Mouse (Mus musculus) heart, adult 18-20 months (tissue): ENCODE results near the gene Ap1b1. TPM values are rescaled to one million over a fixed set of nuclear protein-coding genes. Genes with fewer than 3 reads are reported as not detected.
"Not testable (repeated sequence)": the region's sequence is repeated elsewhere in the genome, so short reads cannot be mapped to it uniquely, and the experiment has no call there.

ENCODE experiments used
- DNase-seq, 2 experiments: peaks; one replicate each; pipeline ENCODE4 v3.0.0; 2021 to 2022; ENCODE audit warnings: mixed read lengths in 1 of 2
- microRNA-seq, 2 experiments: library from miRNA; unstranded; fragments of <30 nt; microRNA quantifications; one replicate each; pipeline ENCODE4 v1.2.0; 2022
- total RNA-seq, 2 experiments: library from RNA; stranded (reverse); gene quantifications; 2 replicates each; pipeline ENCODE4 v1.2.3; 2021

Ap1b1 gene
- total RNA-seq, 2 experiments from 2014 or later, result 49.7 to 58.1 TPM

GRCm38 (mm10) chr11:5061413-5062139 is 75.0 kb downstream of the Ap1b1 start:
- peak; percentile 97 to 99 for DNase-seq

GRCm38 (mm10) chr11:5062326-5062725 is 75.7 kb downstream of the Ap1b1 start:
- no peak for DNase-seq

GRCm38 (mm10) chr11:5062860-5063505 is 76.4 kb downstream of the Ap1b1 start:
- DNase-seq, result peak in 1 of 2 experiments; percentile 44

GRCm38 (mm10) chr11:5063561-5064281 is 77.1 kb downstream of the Ap1b1 start:
- peak in 1 of 2 experiments; percentile 39 for DNase-seq

- no peak for DNase-seq
Measured at GRCm38 (mm10) chr11:5064282-5065055, 77.8 kb downstream of the Ap1b1 start.

GRCm38 (mm10) chr11:5065056-5065821 is 78.6 kb downstream of the Ap1b1 start, which contains the start of gene Gas2l1:
Gas2l1 (minus strand) TSS chr11:5065327.
- DNase-seq, result peak; percentile 94 to 96

GRCm38 (mm10) chr11:5067063-5067462 is 80.4 kb downstream of the Ap1b1 start:
- no peak for DNase-seq

- DNase-seq, result no peak
Measured at GRCm38 (mm10) chr11:5068126-5068971, 81.7 kb downstream of the Ap1b1 start.

GRCm38 (mm10) chr11:5074882-5075281 is 88.3 kb downstream of the Ap1b1 start:
- no peak for DNase-seq

GRCm38 (mm10) chr11:5075760-5076159 is 89.1 kb downstream of the Ap1b1 start:
- DNase-seq, result no peak

- DNase-seq, result not testable (repeated sequence)
Measured at GRCm38 (mm10) chr11:5076843-5077242, 90.2 kb downstream of the Ap1b1 start.

- no peak for DNase-seq
Measured at GRCm38 (mm10) chr11:5089147-5089546, 102.5 kb downstream of the Ap1b1 start.

GRCm38 (mm10) chr11:5091706-5092105 is 105.1 kb downstream of the Ap1b1 start:
- DNase-seq, result no peak

Small RNA genes within 50 kb of the gene (microRNA-seq; reads per million reads assigned to microRNA genes)
- gene Gm47296, result 0 reads per million in 2 experiments

Other genes with a start within 250 kb of the Ap1b1 start
- not detected for gene Cabp7, start 240.0 kb upstream of the Ap1b1 start, total RNA-seq
- 10 to 100 TPM; 70.8 to 76.9 TPM for gene Nf2, start 137.3 kb upstream of the Ap1b1 start, total RNA-seq
- gene Nipsnap1, start 112.9 kb upstream of the Ap1b1 start, total RNA-seq, result 1 to 10 TPM in 1 of 2 experiments, under 1 TPM in 1; 0.55 to 2.1 TPM
- 10 to 100 TPM; 17.1 to 17.3 TPM for gene Thoc5, start 91.5 kb upstream of the Ap1b1 start, total RNA-seq
- gene Nefh, start 38.8 kb upstream of the Ap1b1 start, total RNA-seq, result not detected
- 1 to 10 TPM; 3.8 to 5.6 TPM for gene Rasl10a, start 71.3 kb downstream of the Ap1b1 start, total RNA-seq
- 10 to 100 TPM; 16.1 to 17.6 TPM for gene Gas2l1, start 78.5 kb downstream of the Ap1b1 start, total RNA-seq
- gene Rhbdd3, start 112.1 kb downstream of the Ap1b1 start, total RNA-seq, result 10 to 100 TPM; 25.6 to 28.2 TPM
- 100 to 1,000 TPM in 1 of 2 experiments, 10 to 100 TPM in 1; 70.0 to 104 TPM for gene Ewsr1, start 112.4 kb downstream of the Ap1b1 start, total RNA-seq
- gene Emid1, start 165.4 kb downstream of the Ap1b1 start, total RNA-seq, result 1 to 10 TPM; 1.0 to 2.1 TPM